Mouse (Mus musculus): ENCODE measurements around the gene BC147527. TPM values are rescaled to one million over a fixed set of nuclear protein-coding genes. Genes with fewer than 3 reads are reported as not detected.
"Not testable (repeated sequence)": the region's sequence is repeated elsewhere in the genome, so short reads cannot be mapped to it uniquely, and the experiment has no call there.

BC147527 gene
- polyA plus RNA-seq, 1 experiment from 2014 or later: 0.23 TPM

DNA sequence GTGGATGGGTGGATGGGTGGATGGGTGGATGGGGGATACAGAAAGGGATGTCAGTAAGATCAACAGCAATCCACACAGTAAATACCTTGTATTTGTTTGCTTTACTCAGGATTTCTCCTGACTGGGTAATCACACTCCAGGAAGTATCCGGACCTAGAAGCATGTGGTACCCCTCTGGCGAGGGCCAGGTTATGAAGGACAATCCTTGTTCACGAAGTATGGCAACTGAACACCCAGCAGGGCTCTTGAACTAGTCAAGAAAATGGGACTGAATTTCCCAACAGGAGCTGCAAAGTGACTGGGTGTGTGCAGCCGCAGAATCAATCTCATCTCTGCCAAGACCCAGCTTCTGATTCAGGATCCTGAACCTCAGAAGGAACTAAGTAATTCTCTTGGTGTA lies 661 bp downstream of the BC147527 start:
- 92% methylated on average over 4 of the region's 4 CpGs for WGBS
- H3K4me1 ChIP-seq (ENCODE audit: control insufficient read depth, insufficient read depth, low read length): no peaks in the 10 kb centered on the region
- no peaks in the 10 kb centered on the region for H3K27me3 ChIP-seq (ENCODE audit: control insufficient read depth, insufficient read depth, low read length)
- no peak overlapping the region for H3K4me2 ChIP-seq (ENCODE audit: low read depth, severe bottlenecking)
- no peak overlapping the region for H3K27ac ChIP-seq (replicated peaks; ENCODE audit: low read depth, low read length)
- H3K36me3 ChIP-seq (ENCODE audit: control insufficient read depth, insufficient read depth, low read length): no peaks in the 10 kb centered on the region
- no peak overlapping the region for H3K4me3 ChIP-seq (ENCODE audit: low read depth, low read length)
- H3K9me3 ChIP-seq (ENCODE audit: control insufficient read depth, low read length): no peaks in the 10 kb centered on the region
- no peak overlapping the region for H3K9ac ChIP-seq (ENCODE audit: low read length)
- ATAC-seq (ENCODE audit: insufficient number of reproducible peaks, low FRiP score, low TSS enrichment, low read depth) (no peak), DNase-seq (ENCODE audit: low spot score) (no peak)

DNA sequence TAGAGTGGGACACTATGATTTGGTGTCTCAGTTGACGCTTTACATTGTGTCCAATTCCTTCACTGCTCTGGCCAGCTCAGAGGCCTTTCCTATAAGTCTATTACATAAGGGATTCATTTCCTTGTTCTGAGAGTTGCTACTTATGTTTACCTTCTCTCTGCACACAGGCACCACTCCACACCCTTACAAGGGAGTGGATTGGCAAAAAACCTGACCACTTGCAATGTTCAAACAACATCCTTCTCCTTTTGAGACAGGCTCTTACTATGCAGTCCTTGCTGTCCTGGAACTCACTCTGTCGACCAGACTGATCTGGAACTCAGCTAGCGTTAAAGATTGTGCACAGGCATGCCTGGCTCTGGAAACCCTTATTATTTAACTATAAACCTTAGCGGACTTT lies 10.6 kb downstream of the BC147527 start:
- DNase-seq (ENCODE audit: low spot score): no peak
- H3K9me3 ChIP-seq (ENCODE audit: control insufficient read depth, low read length): no peaks in the 10 kb centered on the region
- ATAC-seq (ENCODE audit: insufficient number of reproducible peaks, low FRiP score, low TSS enrichment, low read depth): no peak
- WGBS: 65% methylated on average over 4 of the region's 4 CpGs
- H3K4me2 ChIP-seq (ENCODE audit: low read depth, severe bottlenecking): no peak overlapping the region
- H3K4me3 ChIP-seq (ENCODE audit: low read depth, low read length): no peak overlapping the region
- no peak overlapping the region for H3K27ac ChIP-seq (replicated peaks; ENCODE audit: low read depth, low read length)
- H3K27me3 ChIP-seq (ENCODE audit: control insufficient read depth, insufficient read depth, low read length): no peaks in the 10 kb centered on the region
- H3K36me3 ChIP-seq (ENCODE audit: control insufficient read depth, insufficient read depth, low read length): no peaks in the 10 kb centered on the region
- H3K9ac ChIP-seq (ENCODE audit: low read length): no peak overlapping the region
- H3K4me1 ChIP-seq (ENCODE audit: control insufficient read depth, insufficient read depth, low read length): no peaks in the 10 kb centered on the region

DNA sequence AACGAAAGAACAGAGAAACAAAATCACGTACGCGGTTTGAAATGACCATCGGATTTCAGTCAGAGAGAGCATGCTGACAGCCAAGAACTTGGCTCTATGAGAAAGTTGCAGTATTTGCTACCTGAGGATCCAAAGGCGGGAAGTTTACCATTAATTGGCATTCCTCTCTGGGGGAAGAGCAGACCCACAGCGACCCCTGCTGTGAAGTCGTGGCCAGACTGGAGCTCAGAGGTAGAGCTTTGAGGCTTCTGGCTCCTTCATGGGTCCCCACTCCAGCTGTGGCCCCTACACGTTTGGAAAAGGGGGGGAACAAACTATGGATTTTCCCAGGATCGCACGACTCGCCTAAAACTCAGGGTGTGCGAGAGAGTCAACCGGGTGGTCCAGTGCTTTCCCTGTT lies 13.4 kb downstream of the BC147527 start:
- Histone ChIP-seq H3K4me3 (ENCODE audit: low read depth, low read length) (no peak overlapping the region), H3K9ac (ENCODE audit: low read length) (no peak overlapping the region), H3K4me2 (ENCODE audit: low read depth, severe bottlenecking) (no peak overlapping the region), H3K27ac (replicated peaks; ENCODE audit: low read depth, low read length) (no peak overlapping the region), H3K27me3 (ENCODE audit: control insufficient read depth, insufficient read depth, low read length) (no peaks in the 10 kb centered on the region), H3K4me1 (ENCODE audit: control insufficient read depth, insufficient read depth, low read length) (no peaks in the 10 kb centered on the region), H3K9me3 (ENCODE audit: control insufficient read depth, low read length) (no peaks in the 10 kb centered on the region), H3K36me3 (ENCODE audit: control insufficient read depth, insufficient read depth, low read length) (no peaks in the 10 kb centered on the region)
- 39% methylated on average over 14 of the region's 14 CpGs for WGBS
- DNase-seq (ENCODE audit: low spot score): peak; percentile 43
- peak; percentile 35; the same call in 1 of the 2 replicates for ATAC-seq (ENCODE audit: insufficient number of reproducible peaks, low FRiP score, low TSS enrichment, low read depth)

DNA sequence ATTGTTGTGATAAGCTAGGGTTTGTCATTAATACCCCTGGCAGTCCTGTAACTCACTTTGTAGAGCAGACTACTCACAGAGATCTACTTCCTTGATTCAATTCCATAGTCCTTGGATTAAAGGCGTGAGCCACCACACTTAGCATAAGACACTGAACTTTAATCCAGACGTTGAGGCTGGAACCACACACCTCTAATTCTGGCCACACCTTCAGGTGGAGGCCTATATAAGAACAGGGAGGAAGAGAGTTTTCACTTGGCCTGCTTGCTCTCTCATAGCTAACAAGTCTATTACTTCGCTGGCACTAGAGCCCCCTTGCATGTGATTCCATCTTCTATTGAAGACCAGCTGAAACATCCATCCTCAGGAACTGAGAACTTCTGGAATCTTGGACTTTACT lies 16.4 kb downstream of the BC147527 start, which contains the start of gene Tcstv3:
Tcstv3 (plus strand) TSS at position 301 of the 400 bp plus-strand sequence.
- ATAC-seq (ENCODE audit: insufficient number of reproducible peaks, low FRiP score, low TSS enrichment, low read depth); H3K27me3 ChIP-seq (ENCODE audit: control insufficient read depth, insufficient read depth, low read length); H3K9ac ChIP-seq (ENCODE audit: low read length); H3K4me3 ChIP-seq (ENCODE audit: low read depth, low read length); H3K4me2 ChIP-seq (ENCODE audit: low read depth, severe bottlenecking); H3K36me3 ChIP-seq (ENCODE audit: control insufficient read depth, insufficient read depth, low read length); H3K4me1 ChIP-seq (ENCODE audit: control insufficient read depth, insufficient read depth, low read length); H3K9me3 ChIP-seq (ENCODE audit: control insufficient read depth, low read length); H3K27ac ChIP-seq (replicated peaks; ENCODE audit: low read depth, low read length); DNase-seq (ENCODE audit: low spot score): not testable (repeated sequence)
- 70% methylated on average over 3 of the region's 3 CpGs for WGBS

DNA sequence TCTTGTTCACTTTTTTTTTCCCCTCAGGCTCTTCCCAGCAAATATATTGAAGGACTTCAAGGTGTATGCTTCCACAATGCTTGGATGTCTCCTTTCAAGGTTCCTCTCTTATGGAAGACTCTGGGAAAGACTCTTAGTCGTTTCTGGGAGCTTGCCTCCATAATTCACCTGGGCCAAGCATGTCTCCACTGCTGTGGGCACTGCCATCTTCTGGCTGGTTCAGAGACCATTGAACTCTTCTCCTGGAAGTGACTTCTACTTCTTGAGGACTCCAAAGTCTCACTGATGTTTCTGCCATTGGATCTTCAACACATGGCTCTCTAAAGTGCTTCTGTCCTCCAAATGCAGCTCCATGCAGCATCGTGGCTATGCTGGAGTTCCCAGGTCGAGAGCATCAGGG lies 20.0 kb downstream of the BC147527 start:
- no peak for DNase-seq (ENCODE audit: low spot score)
- H3K36me3 ChIP-seq (ENCODE audit: control insufficient read depth, insufficient read depth, low read length): no peaks in the 10 kb centered on the region
- no peak overlapping the region for H3K27ac ChIP-seq (replicated peaks; ENCODE audit: low read depth, low read length)
- no peaks in the 10 kb centered on the region for H3K9me3 ChIP-seq (ENCODE audit: control insufficient read depth, low read length)
- H3K27me3 ChIP-seq (ENCODE audit: control insufficient read depth, insufficient read depth, low read length): no peaks in the 10 kb centered on the region
- no peaks in the 10 kb centered on the region for H3K4me1 ChIP-seq (ENCODE audit: control insufficient read depth, insufficient read depth, low read length)
- no peak for ATAC-seq (ENCODE audit: insufficient number of reproducible peaks, low FRiP score, low TSS enrichment, low read depth)
- no peak overlapping the region for H3K4me3 ChIP-seq (ENCODE audit: low read depth, low read length)
- H3K9ac ChIP-seq (ENCODE audit: low read length): no peak overlapping the region
- 78% methylated on average over 3 of the region's 3 CpGs for WGBS
- no peak overlapping the region for H3K4me2 ChIP-seq (ENCODE audit: low read depth, severe bottlenecking)

DNA sequence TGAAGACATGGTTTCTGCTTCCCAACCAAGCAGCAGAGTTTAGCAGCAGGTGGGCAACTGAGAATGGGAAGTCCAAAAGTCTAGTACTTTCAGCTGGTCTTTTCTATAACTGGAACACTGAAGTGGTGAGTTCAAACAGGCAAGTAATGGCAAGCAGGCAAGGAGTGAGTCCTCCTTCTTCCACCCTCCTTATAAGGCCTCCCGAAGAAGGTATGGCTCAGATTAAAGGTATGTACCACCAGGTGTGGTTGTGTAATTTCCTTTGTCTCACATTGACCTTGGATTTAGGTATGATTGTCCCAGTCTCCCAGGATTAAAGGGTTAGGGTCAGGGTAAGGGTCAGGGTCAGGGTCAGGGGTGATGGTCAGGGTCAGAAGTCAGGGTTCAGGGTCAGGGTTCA lies 20.5 kb downstream of the BC147527 start:
- H3K27me3 ChIP-seq (ENCODE audit: control insufficient read depth, insufficient read depth, low read length): no peaks in the 10 kb centered on the region
- ATAC-seq (ENCODE audit: insufficient number of reproducible peaks, low FRiP score, low TSS enrichment, low read depth) (no peak), DNase-seq (ENCODE audit: low spot score) (no peak)
- no peak overlapping the region for H3K4me2 ChIP-seq (ENCODE audit: low read depth, severe bottlenecking)
- no peaks in the 10 kb centered on the region for H3K4me1 ChIP-seq (ENCODE audit: control insufficient read depth, insufficient read depth, low read length)
- H3K27ac ChIP-seq (replicated peaks; ENCODE audit: low read depth, low read length): no peak overlapping the region
- H3K4me3 ChIP-seq (ENCODE audit: low read depth, low read length): no peak overlapping the region
- H3K9ac ChIP-seq (ENCODE audit: low read length): no peak overlapping the region
- H3K9me3 ChIP-seq (ENCODE audit: control insufficient read depth, low read length): no peaks in the 10 kb centered on the region
- 92% methylated on average over 1 of the region's 1 CpGs for WGBS
- no peaks in the 10 kb centered on the region for H3K36me3 ChIP-seq (ENCODE audit: control insufficient read depth, insufficient read depth, low read length)

Other genes with a start within 250 kb of the BC147527 start
- gene Gm21188, start 248.2 kb upstream of the BC147527 start, polyA plus RNA-seq (2014; fragmentation: Nextera tagmentation; extraction: Ambion mirVana): not detected in 2 replicates
- not detected in 2 replicates for gene Gm20767, start 160.1 kb upstream of the BC147527 start, polyA plus RNA-seq (2014; fragmentation: Nextera tagmentation; extraction: Ambion mirVana)
- not detected in 2 replicates for gene Gm21818, start 128.0 kb upstream of the BC147527 start, polyA plus RNA-seq (2014; fragmentation: Nextera tagmentation; extraction: Ambion mirVana)
- gene Gm21762, start 84.4 kb upstream of the BC147527 start, polyA plus RNA-seq (2014; fragmentation: Nextera tagmentation; extraction: Ambion mirVana): not detected in 2 replicates
- gene Gm21731, start 61.3 kb upstream of the BC147527 start, polyA plus RNA-seq (2014; fragmentation: Nextera tagmentation; extraction: Ambion mirVana): not detected in 2 replicates
- not detected in 2 replicates for gene AF067061, start 37.3 kb upstream of the BC147527 start, polyA plus RNA-seq (2014; fragmentation: Nextera tagmentation; extraction: Ambion mirVana)
- not detected in 2 replicates for gene Tcstv3, start 16.5 kb downstream of the BC147527 start, polyA plus RNA-seq (2014; fragmentation: Nextera tagmentation; extraction: Ambion mirVana)

Measured in limb, embryonic 11.5 days (tissue).